Mouse (Mus musculus) stomach, embryonic 16.5 days (tissue): Measurements from ENCODE around the gene Tns4. TPM values are rescaled to one million over a fixed set of nuclear protein-coding genes. Genes with fewer than 3 reads are reported as not detected.

Experiments
- ATAC-seq: fragments of 200-750 bp; cut with Nextera tagmentation; 2 replicates; pipeline ENCODE4 v1.8.0; 2017; ENCODE audit warnings: moderate number of reproducible peaks, moderate TSS enrichment; ENCODE audit not compliant: insufficient read depth, low FRiP score
- H3K27ac ChIP-seq: fragments of 300-500 bp; sonication (generic); 2 replicates; pipeline ENCODE4 v1.5.1; 2014; ENCODE audit warnings: low read length
- H3K27me3 ChIP-seq: fragments of 300-500 bp; sonication (generic); 2 replicates; pipeline ENCODE4 v1.6.1; 2014; ENCODE audit warnings: low read length, control low read depth, mixed read lengths; ENCODE audit not compliant: control insufficient read depth, insufficient read depth
- H3K36me3 ChIP-seq: fragments of 300-500 bp; sonication (generic); 2 replicates; pipeline ENCODE4 v1.6.1; 2014; ENCODE audit warnings: low read length; ENCODE audit not compliant: control insufficient read depth, insufficient read depth
- H3K4me1 ChIP-seq: fragments of 300-500 bp; sonication (generic); 2 replicates; pipeline ENCODE4 v1.6.1; 2014; ENCODE audit warnings: low read length, control low read depth, mixed read lengths; ENCODE audit not compliant: control insufficient read depth, insufficient read depth
- H3K4me2 ChIP-seq: fragments of 300-500 bp; sonication (generic); 2 replicates; pipeline ENCODE4 v1.6.1; 2014; ENCODE audit warnings: low read depth, low read length, mixed read lengths
- H3K4me3 ChIP-seq: fragments of 300-500 bp; sonication (generic); replicated peaks from 2 replicates; pipeline ENCODE4 v1.5.1; 2014; ENCODE audit warnings: mild to moderate bottlenecking, low read length
- H3K9ac ChIP-seq: fragments of 300-500 bp; sonication (generic); 2 replicates; pipeline ENCODE4 v1.6.1; 2014; ENCODE audit warnings: low read length
- H3K9me3 ChIP-seq: fragments of 300-500 bp; sonication (generic); replicated peaks from 2 replicates; pipeline ENCODE4 v1.6.1; 2016; ENCODE audit warnings: low read length, control low read depth; ENCODE audit not compliant: control insufficient read depth
- WGBS: fragments of 180-500 bp; shearing (Covaris S2); extraction: QIAGEN DNeasy Blood & Tissue Kit; methylation state at CpG from one replicate; pipeline ENCODE4 v1.1.7; 2014; 5-methylcytosine and 5-hydroxymethylcytosine counted together
- polyA plus RNA-seq: library from polyadenylated mRNA; unstranded; fragments of >200 nt; fragmentation: Nextera tagmentation; extraction: Ambion mirVana; gene quantifications from 2 replicates; pipeline ENCODE4 v1.2.1, GENCODE M21; 2015

The Tns4 gene
- polyA plus RNA-seq, 1 experiment from 2014 or later, result 1.8 TPM

DNA sequence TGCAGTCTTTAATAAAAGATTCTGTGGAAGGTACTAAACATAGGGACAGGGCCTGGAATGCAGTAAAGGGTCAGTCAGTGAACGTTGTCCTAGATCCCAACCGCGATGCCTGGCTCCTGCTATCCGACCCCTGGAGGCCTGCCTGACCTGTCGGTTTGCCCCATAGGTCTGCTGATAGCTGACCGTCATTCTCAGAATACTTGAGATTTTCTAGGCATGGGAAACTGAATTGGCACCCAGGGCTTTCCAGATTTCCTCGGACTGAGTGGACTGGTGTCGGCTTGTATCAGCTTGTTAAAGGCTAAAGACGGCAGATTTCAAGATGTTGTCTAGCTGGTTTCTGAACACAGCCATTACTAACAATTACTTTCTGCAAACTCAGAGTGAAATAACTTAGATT is 4.7 kb downstream of the Tns4 start:
- no peak overlapping the region for H3K9ac ChIP-seq
- ATAC-seq, result no peak
- 74% methylated on average over 9 of the region's 9 CpGs for WGBS

GRCm38 (mm10) chr11:99083516-99083915 is 5.6 kb downstream of the Tns4 start:
- no peak for ATAC-seq
- Histone ChIP-seq H3K4me3 (no peak overlapping the region), H3K36me3 (no peaks in the 10 kb centered on the region), H3K27me3 (no peaks in the 10 kb centered on the region), H3K4me2 (no peak overlapping the region), H3K9me3 (no peaks in the 10 kb centered on the region), H3K9ac (no peak overlapping the region), H3K27ac (no peak overlapping the region), H3K4me1 (peaks cover 16% of the 10 kb centered on the region)
- WGBS, result 91% methylated on average over 8 of the region's 8 CpGs

More for the DNA sequence above, 4.7 kb downstream of the Tns4 start:
- Histone ChIP-seq H3K9me3 (no peaks in the 10 kb centered on the region), H3K4me2 (no peak overlapping the region), H3K27me3 (no peaks in the 10 kb centered on the region), H3K27ac (no peak overlapping the region), H3K36me3 (no peaks in the 10 kb centered on the region), H3K4me1 (peaks cover 12% of the 10 kb centered on the region), H3K4me3 (no peak overlapping the region)

GRCm38 (mm10) chr11:99082098-99082497 is 7.0 kb downstream of the Tns4 start:
- no peaks in the 10 kb centered on the region for H3K36me3 ChIP-seq
- no peaks in the 10 kb centered on the region for H3K27me3 ChIP-seq
- no peak overlapping the region for H3K4me3 ChIP-seq
- WGBS, result 45% methylated on average over 8 of the region's 8 CpGs
- peaks cover 21% of the 10 kb centered on the region for H3K4me1 ChIP-seq
- H3K9me3 ChIP-seq, result no peaks in the 10 kb centered on the region
- no peak overlapping the region for H3K9ac ChIP-seq
- no peak overlapping the region for H3K4me2 ChIP-seq
- ATAC-seq, result peak; percentile 81; the same call in 1 of the 2 replicates
- peak overlapping the region; percentile 76; the same call in 1 of the 2 replicates for H3K27ac ChIP-seq

- no peak overlapping the region for H3K4me3 ChIP-seq
- H3K27ac ChIP-seq, result peak overlapping the region; percentile 76
- H3K36me3 ChIP-seq, result no peaks in the 10 kb centered on the region
- H3K4me2 ChIP-seq, result no peak overlapping the region
- peaks cover 21% of the 10 kb centered on the region for H3K4me1 ChIP-seq
- H3K9ac ChIP-seq, result no peak overlapping the region
- no peak for ATAC-seq
- H3K9me3 ChIP-seq, result no peaks in the 10 kb centered on the region
- 63% methylated on average over 3 of the region's 3 CpGs for WGBS
- H3K27me3 ChIP-seq, result no peaks in the 10 kb centered on the region
Measured at GRCm38 (mm10) chr11:99081566-99081965, 7.5 kb downstream of the Tns4 start.

DNA sequence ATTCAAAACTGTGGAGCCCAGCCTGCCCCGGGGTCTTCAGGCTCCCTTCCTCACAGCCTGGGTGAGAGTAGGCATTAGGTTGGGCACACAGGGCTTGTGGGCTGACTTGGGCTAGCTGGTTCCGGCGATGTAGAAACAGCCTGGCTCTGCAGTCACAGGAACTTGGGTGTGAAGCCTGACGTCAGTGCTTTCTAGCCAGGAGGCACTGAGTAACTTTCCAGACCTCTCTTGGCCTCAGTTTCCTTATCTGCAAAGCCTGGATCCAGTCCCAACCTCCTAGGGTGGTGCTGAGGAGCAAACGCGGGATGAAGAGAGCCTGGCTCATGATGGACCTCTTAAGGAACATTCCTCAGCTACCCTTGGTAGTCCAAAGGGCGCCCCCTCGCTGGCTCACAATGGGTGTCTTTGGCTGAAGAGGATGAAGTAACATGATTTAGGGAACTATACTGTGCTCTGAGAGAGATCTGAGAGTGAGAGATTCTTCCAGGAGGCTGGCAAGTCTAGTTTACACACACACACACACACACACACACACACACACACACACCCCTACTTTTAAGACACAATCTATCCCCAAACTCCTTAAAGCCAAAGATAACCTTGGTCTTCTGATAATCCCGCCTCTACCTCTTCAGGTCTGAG is 8.1 kb downstream of the Tns4 start:
- Histone ChIP-seq H3K36me3 (no peaks in the 10 kb centered on the region), H3K27me3 (no peaks in the 10 kb centered on the region), H3K4me2 (no peak overlapping the region), H3K27ac (peak overlapping the region; percentile 76), H3K4me1 (peaks cover 21% of the 10 kb centered on the region), H3K9ac (no peak overlapping the region), H3K4me3 (no peak overlapping the region), H3K9me3 (no peaks in the 10 kb centered on the region)
- no peak for ATAC-seq
- 80% methylated on average over 9 of the region's 9 CpGs for WGBS

DNA sequence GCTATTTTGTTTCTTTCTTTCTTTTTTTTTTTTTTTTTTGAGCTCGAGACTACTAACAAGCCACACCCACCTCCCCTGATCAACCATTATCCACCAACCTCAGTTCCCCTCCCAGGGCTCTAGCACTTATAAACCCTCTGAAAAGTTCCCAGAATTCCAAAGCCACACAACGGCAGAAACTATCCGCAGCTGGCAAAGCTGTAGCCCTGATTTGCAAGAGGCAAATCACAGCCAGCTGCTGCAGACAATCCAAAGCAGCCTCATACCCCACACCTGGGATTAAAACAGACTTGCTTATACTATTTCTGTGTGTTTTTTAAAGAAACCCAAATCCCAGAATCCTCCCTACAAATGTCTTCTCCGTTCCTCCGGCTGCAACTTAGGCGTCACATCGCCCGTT is 11.2 kb downstream of the Tns4 start:
- no peak overlapping the region for H3K4me2 ChIP-seq
- H3K4me1 ChIP-seq, result peaks cover 21% of the 10 kb centered on the region
- no peaks in the 10 kb centered on the region for H3K36me3 ChIP-seq
- H3K4me3 ChIP-seq, result no peak overlapping the region
- H3K27ac ChIP-seq, result no peak overlapping the region
- no peak for ATAC-seq
- no peaks in the 10 kb centered on the region for H3K9me3 ChIP-seq
- 75% methylated on average over 8 of the region's 8 CpGs for WGBS
- H3K27me3 ChIP-seq, result no peaks in the 10 kb centered on the region
- H3K9ac ChIP-seq, result no peak overlapping the region

- Histone ChIP-seq H3K27ac (no peak overlapping the region), H3K9me3 (no peaks in the 10 kb centered on the region), H3K4me3 (no peak overlapping the region), H3K9ac (no peak overlapping the region), H3K27me3 (no peaks in the 10 kb centered on the region), H3K36me3 (no peaks in the 10 kb centered on the region), H3K4me1 (peaks cover 21% of the 10 kb centered on the region), H3K4me2 (no peak overlapping the region)
- 49% methylated on average over 5 of the region's 5 CpGs for WGBS
- no peak for ATAC-seq
Measured at GRCm38 (mm10) chr11:99076744-99077319, 12.3 kb downstream of the Tns4 start.

GRCm38 (mm10) chr11:99073781-99074180 is 15.3 kb downstream of the Tns4 start:
- 55% methylated on average over 5 of the region's 5 CpGs for WGBS
- Histone ChIP-seq H3K4me3 (no peak overlapping the region), H3K27me3 (no peaks in the 10 kb centered on the region), H3K4me1 (peaks cover 15% of the 10 kb centered on the region), H3K27ac (no peak overlapping the region), H3K9ac (no peak overlapping the region), H3K4me2 (no peak overlapping the region), H3K9me3 (no peaks in the 10 kb centered on the region), H3K36me3 (no peaks in the 10 kb centered on the region)
- no peak for ATAC-seq

- peaks cover 11% of the 10 kb centered on the region for H3K4me1 ChIP-seq
- WGBS, result 15% methylated on average over 6 of the region's 6 CpGs
- H3K27me3 ChIP-seq, result no peaks in the 10 kb centered on the region
- peak overlapping the region; percentile 50; the same call in 1 of the 2 replicates for H3K9ac ChIP-seq
- H3K9me3 ChIP-seq, result no peaks in the 10 kb centered on the region
- H3K36me3 ChIP-seq, result no peaks in the 10 kb centered on the region
- H3K4me3 ChIP-seq, result no peak overlapping the region
- peak; percentile 54 for ATAC-seq
- H3K27ac ChIP-seq, result no peak overlapping the region
- H3K4me2 ChIP-seq, result no peak overlapping the region
Measured at GRCm38 (mm10) chr11:99071866-99072265, 17.2 kb downstream of the Tns4 start.
